Mouse (Mus musculus): ENCODE measurements around the gene Olfr378.

DNA sequence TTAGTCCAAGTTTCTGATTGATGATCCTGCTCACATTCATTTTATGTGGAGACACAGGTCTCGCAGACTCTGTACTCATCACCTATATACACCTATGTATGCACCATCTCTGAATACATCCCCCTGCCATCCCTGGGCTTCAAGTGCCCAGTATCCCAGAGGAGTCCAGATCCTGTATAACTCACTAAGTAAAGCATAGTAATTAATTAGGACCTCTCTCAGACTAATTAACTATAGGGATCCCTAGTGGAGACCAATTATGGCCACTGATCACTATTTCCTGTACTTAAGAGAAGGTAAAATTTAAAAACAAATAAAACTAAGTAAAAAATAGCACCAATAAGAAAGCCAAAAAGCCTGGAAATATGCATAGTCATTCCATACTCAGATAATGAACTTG is 29.1 kb upstream of the Olfr378 start, which contains the start of gene Olfr380:
- no peak for TF ChIP-seq CTCF (IDR thresholded peaks at IDR 0.05; ENCODE audit: extremely low read depth, insufficient read depth, insufficient read length, insufficient replicate concordance)
- no peak for TF ChIP-seq POLR2A (IDR thresholded peaks at IDR 0.05; ENCODE audit: low read depth, low read length)
